Mouse (Mus musculus) lung, adult 2 months (tissue): ENCODE results near the gene Gm21671.
"Not testable (repeated sequence)": the region's sequence is repeated elsewhere in the genome, so short reads cannot be mapped to it uniquely, and the experiment has no call there.

Experiments
- CTCF ChIP-seq: fragments of 200-500 bp; IDR thresholded peaks from 2 replicates; pipeline ENCODE4 v1.5.1; 2011; ENCODE audit warnings: mild to moderate bottlenecking, low read length, control low read depth; ENCODE audit not compliant: insufficient read depth
- POLR2A ChIP-seq: fragments of 200-500 bp; IDR thresholded peaks from 2 replicates; pipeline ENCODE4 v1.6.1; 2011; ENCODE audit warnings: low read depth, mild to moderate bottlenecking, control low read depth, low read length, borderline replicate concordance; ENCODE audit errors: extremely low read depth

DNA sequence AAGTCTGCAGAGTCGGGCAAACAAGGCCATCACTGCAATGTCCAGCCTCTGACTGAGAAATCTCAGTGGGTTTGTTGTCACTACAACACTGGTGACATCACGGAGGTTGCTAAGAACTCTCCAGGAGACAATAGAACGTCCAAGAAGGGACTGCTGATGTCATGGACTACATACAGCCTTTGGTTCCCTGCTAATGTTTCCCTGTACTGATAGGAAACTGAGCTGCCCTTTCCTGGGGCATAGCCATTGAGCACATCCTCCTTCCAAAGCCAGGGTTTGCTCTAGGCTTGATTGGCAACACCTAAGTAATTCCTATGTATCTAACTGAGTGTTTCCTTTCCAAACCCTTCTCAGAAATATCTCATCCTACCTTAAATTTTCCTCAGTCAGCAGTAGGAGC, 34.3 kb upstream of the Gm21671 start, which contains the start of gene Gm21698:
- not testable (repeated sequence) for TF ChIP-seq CTCF, POLR2A
